Comparison of ENCODE assay signal across 10 mouse cellular contexts in genomic region chr5:137485851-137486155, GRCm38 (mm10). TPM values are rescaled to one million over a fixed set of nuclear protein-coding genes. Genes with fewer than 3 reads are reported as not detected.
A peak's percentile ranks its signal among the peaks of the same experiment; 100 is the strongest.
DNase-seq lines count a peak whose midpoint lies in the region; ATAC-seq and TF ChIP-seq lines count a peak whose summit lies in the region.
"Had no signal": no experiment of that assay in that cellular context is flagged by ENCODE, and none has a peak within 500 bp of the region (broad histone marks: within the 10 kb centered on the region; RNA-seq: fewer than 3 reads in every experiment).

No protein-coding gene starts in this region.

- TF ChIP-seq CTCF in testis, adult 2 months (IDR thresholded peaks at IDR 0.05; ENCODE audit: control insufficient read depth, insufficient read depth, insufficient replicate concordance, low read depth, low read length): no peak

- no peaks in the 10 kb centered on the region; the same call in 1 of the 2 replicates for H3K9me3 ChIP-seq in erythroblast, embryonic 14.5 days (ENCODE audit: control insufficient read depth, low read length)
- H3K9me3 ChIP-seq in liver, embryonic 15.5 days (replicated peaks): no peaks in the 10 kb centered on the region

- DNase-seq in testis, postnatal 10 days (ENCODE audit: low spot score): no peak
- no peak for DNase-seq in layer of hippocampus, adult 8-10 months (ENCODE audit: low spot score in 2 of 2)
- DNase-seq in gastrocnemius, postnatal 4 days (ENCODE audit: low spot score in 2 of 2): no peak
- DNase-seq in frontal cortex, postnatal 14 days (ENCODE audit: low spot score in 2 of 2): no peak
- DNase-seq: gastrocnemius, postnatal 36 days; layer of hippocampus, postnatal 36 days had no signal

- no peak for TF ChIP-seq POLR2A in testis, adult 2 months (IDR thresholded peaks at IDR 0.05; ENCODE audit: control insufficient read depth, low read depth, low read length)

- no peak overlapping the region for H3K27ac ChIP-seq in testis, adult 2 months (ENCODE audit: control insufficient read depth, insufficient read depth, low read depth, low read length)
- H3K27ac ChIP-seq in liver, embryonic 15.5 days (replicated peaks): no peak overlapping the region

- WGBS in liver, embryonic 15.5 days (ENCODE audit: insufficient replicate concordance): 5% methylated on average over 17 of the region's 17 CpGs

- ATAC-seq in erythroblast, adult 5-6 weeks (replicated peaks; ENCODE audit: low FRiP score, poor library complexity, severe bottlenecking): no peak
- no peak for ATAC-seq in liver, embryonic 15.5 days (ENCODE audit: insufficient read depth)

- H3K36me3 ChIP-seq in erythroblast, embryonic 14.5 days (ENCODE audit: control insufficient read depth): no peaks in the 10 kb centered on the region
- H3K36me3 ChIP-seq in testis, adult 2 months (ENCODE audit: control insufficient read depth, insufficient read depth, low read length): no peaks in the 10 kb centered on the region
- H3K36me3 ChIP-seq in liver, embryonic 15.5 days (replicated peaks): no peaks in the 10 kb centered on the region

- H3K27me3 ChIP-seq in erythroblast, embryonic 14.5 days (ENCODE audit: control insufficient read depth): peaks cover 26% of the 10 kb centered on the region
- no peaks in the 10 kb centered on the region; the same call in 1 of the 2 replicates for H3K27me3 ChIP-seq in testis, adult 2 months (ENCODE audit: control insufficient read depth, insufficient read depth, low read length)
- H3K27me3 ChIP-seq in liver, embryonic 15.5 days: peaks cover 48% of the 10 kb centered on the region

- peak overlapping the region; percentile 47 for H3K4me2 ChIP-seq in liver, embryonic 15.5 days

- no peak overlapping the region for H3K9ac ChIP-seq in liver, embryonic 15.5 days

- peak overlapping the region; percentile 35 for H3K4me3 ChIP-seq in erythroblast, embryonic 14.5 days (replicated peaks)
- H3K4me3 ChIP-seq in testis, adult 2 months (ENCODE audit: control insufficient read depth, low read depth, low read length): peak overlapping the region; percentile 9
- H3K4me3 ChIP-seq in liver, embryonic 15.5 days (replicated peaks): peak overlapping the region; percentile 46

- H3K4me1 ChIP-seq in erythroblast, embryonic 14.5 days (ENCODE audit: control insufficient read depth): no peaks in the 10 kb centered on the region
- peaks cover 9% of the 10 kb centered on the region for H3K4me1 ChIP-seq in testis, adult 2 months (ENCODE audit: control insufficient read depth, insufficient read depth, low read length)
- no peaks in the 10 kb centered on the region for H3K4me1 ChIP-seq in liver, embryonic 15.5 days (replicated peaks)

RNA-seq across cellular contexts. Expression of gene Zan, which starts 8.9 kb away (rescaled TPM):
- under 0.01 TPM in 1 of 2 replicates, not detected in the other for polyA plus RNA-seq in erythroblast, embryonic 14.5 days (2012)
- total RNA-seq in erythroblast, adult 5-6 weeks (2015; ENCODE audit: low replicate concordance): not detected in 2 replicates
- total RNA-seq in erythroblast, adult 5-6 weeks (2017; ENCODE audit: low replicate concordance): not detected in 2 replicates
- polyA plus RNA-seq in testis, adult 2 months (2012; rRNA removed): 10.2 and 11.5 TPM in 2 replicates
- polyA plus RNA-seq in liver, embryonic 15.5 days (2015; fragmentation: Nextera tagmentation; extraction: Ambion mirVana): 0.07 and 0.25 TPM in 2 replicates
- under 1 TPM; 0.16 to 0.22 (median 0.17) TPM for total RNA-seq in layer of hippocampus, adult 8-10 months (2022)
- under 1 TPM; 0.18 to 0.56 TPM for total RNA-seq in gastrocnemius, postnatal 4 days (2021)

RNA-seq across cellular contexts. Expression of gene Pop7, which starts 16.5 kb away (rescaled TPM):
- polyA plus RNA-seq in erythroblast, embryonic 14.5 days (2012): 7.1 and 9.3 TPM in 2 replicates
- 9.0 TPM in 1 of 2 replicates, not detected in the other for total RNA-seq in erythroblast, adult 5-6 weeks (2015; ENCODE audit: low replicate concordance)
- total RNA-seq in erythroblast, adult 5-6 weeks (2017; ENCODE audit: low replicate concordance): 4.4 and 7.2 TPM in 2 replicates
- 10.2 and 12.7 TPM in 2 replicates for polyA plus RNA-seq in testis, adult 2 months (2012; rRNA removed)
- 29.4 and 33.4 TPM in 2 replicates for polyA plus RNA-seq in liver, embryonic 15.5 days (2015; fragmentation: Nextera tagmentation; extraction: Ambion mirVana)
- total RNA-seq in layer of hippocampus, adult 8-10 months (2022): 10 to 100 TPM; 30.4 to 33.1 (median 32.4) TPM
- 10 to 100 TPM; 19.8 to 22.6 TPM for total RNA-seq in gastrocnemius, postnatal 4 days (2021)

RNA-seq across cellular contexts. Expression of gene Gigyf1, which starts 32.5 kb away (rescaled TPM):
- polyA plus RNA-seq in erythroblast, embryonic 14.5 days (2012): 2.4 and 2.6 TPM in 2 replicates
- total RNA-seq in erythroblast, adult 5-6 weeks (2015; ENCODE audit: low replicate concordance): 5.6 and 6.1 TPM in 2 replicates
- total RNA-seq in erythroblast, adult 5-6 weeks (2017; ENCODE audit: low replicate concordance): 5.3 and 8.4 TPM in 2 replicates
- 11.5 and 12.0 TPM in 2 replicates for polyA plus RNA-seq in testis, adult 2 months (2012; rRNA removed)
- polyA plus RNA-seq in liver, embryonic 15.5 days (2015; fragmentation: Nextera tagmentation; extraction: Ambion mirVana): 3.2 and 3.8 TPM in 2 replicates
- 10 to 100 TPM; 60.2 to 75.9 (median 65.5) TPM for total RNA-seq in layer of hippocampus, adult 8-10 months (2022)
- 10 to 100 TPM; 27.5 to 30.7 TPM for total RNA-seq in gastrocnemius, postnatal 4 days (2021)

RNA-seq across cellular contexts. Expression of gene Epo, which starts 47.2 kb away (rescaled TPM):
- polyA plus RNA-seq in erythroblast, embryonic 14.5 days (2012): not detected in 2 replicates
- not detected in 2 replicates for total RNA-seq in erythroblast, adult 5-6 weeks (2015; ENCODE audit: low replicate concordance)
- total RNA-seq in erythroblast, adult 5-6 weeks (2017; ENCODE audit: low replicate concordance): not detected in 2 replicates
- polyA plus RNA-seq in testis, adult 2 months (2012; rRNA removed): not detected in 2 replicates
- polyA plus RNA-seq in liver, embryonic 15.5 days (2015; fragmentation: Nextera tagmentation; extraction: Ambion mirVana): 0.68 and 1.0 TPM in 2 replicates
- not detected for total RNA-seq in layer of hippocampus, adult 8-10 months (2022)
- total RNA-seq in gastrocnemius, postnatal 4 days (2021): not detected
- total RNA-seq: gastrocnemius, postnatal 36 days; layer of hippocampus, postnatal 36 days had no signal

RNA-seq across cellular contexts. Expression of gene Gnb2, which starts 47.5 kb away (rescaled TPM):
- 59.2 and 65.3 TPM in 2 replicates for polyA plus RNA-seq in erythroblast, embryonic 14.5 days (2012)
- 77.0 and 113 TPM in 2 replicates for total RNA-seq in erythroblast, adult 5-6 weeks (2015; ENCODE audit: low replicate concordance)
- total RNA-seq in erythroblast, adult 5-6 weeks (2017; ENCODE audit: low replicate concordance): 94.2 and 96.3 TPM in 2 replicates
- polyA plus RNA-seq in testis, adult 2 months (2012; rRNA removed): 369 and 402 TPM in 2 replicates
- polyA plus RNA-seq in liver, embryonic 15.5 days (2015; fragmentation: Nextera tagmentation; extraction: Ambion mirVana): 150 and 161 TPM in 2 replicates
- 100 to 1,000 TPM; 572 to 587 (median 576) TPM for total RNA-seq in layer of hippocampus, adult 8-10 months (2022)
- total RNA-seq in gastrocnemius, postnatal 4 days (2021): 100 to 1,000 TPM; 483 to 529 TPM
